ENCODE assay signal across 12 mouse cellular contexts in the genomic region with DNA sequence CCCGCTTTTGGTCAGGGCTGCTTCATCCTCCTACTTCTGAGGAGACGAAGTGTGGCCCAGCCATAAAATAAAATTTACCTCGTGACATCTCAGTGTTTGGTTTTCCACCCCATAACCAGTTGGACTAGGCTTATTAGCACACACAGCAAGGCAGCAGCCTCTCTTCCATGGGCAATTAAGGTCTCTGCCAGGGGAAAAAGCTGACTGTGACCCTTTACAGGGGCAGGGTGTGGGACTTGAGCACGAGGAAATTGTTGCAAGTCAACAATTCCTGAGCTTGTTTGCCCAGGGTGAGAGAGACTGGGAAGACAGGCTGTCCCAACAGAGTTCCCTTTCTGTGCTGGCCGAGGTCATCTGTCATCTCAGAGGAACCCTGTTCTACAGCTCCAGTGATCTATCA.
"Had no signal": no experiment of that assay in that cellular context is flagged by ENCODE, and none has a peak within 500 bp of the region (broad histone marks: within the 10 kb centered on the region; RNA-seq: fewer than 3 reads in every experiment).

No protein-coding gene starts in this region.

- H3K4me3 ChIP-seq: kidney, embryonic 15.5 days; left cerebral cortex, adult 2 months; limb, embryonic 15.5 days; midbrain, embryonic 12.5 days; neural tube, embryonic 13.5 days had no signal

- H3K36me3 ChIP-seq: kidney, embryonic 15.5 days; limb, embryonic 15.5 days; midbrain, embryonic 12.5 days; neural tube, embryonic 13.5 days had no signal

- H3K9me3 ChIP-seq: kidney, embryonic 15.5 days; limb, embryonic 15.5 days; midbrain, embryonic 12.5 days; neural tube, embryonic 13.5 days had no signal

- DNase-seq: kidney, adult 2 months; kidney, postnatal 14 days; right cerebral cortex, postnatal 14 days; thymus, adult 18-20 months; thymus, postnatal 14 days had no signal

- H3K4me2 ChIP-seq: kidney, embryonic 15.5 days; limb, embryonic 15.5 days; midbrain, embryonic 12.5 days; neural tube, embryonic 13.5 days had no signal

- H3K9ac ChIP-seq: kidney, embryonic 15.5 days; limb, embryonic 15.5 days; liver, embryonic 14.5 days; midbrain, embryonic 12.5 days; neural tube, embryonic 13.5 days had no signal

- H3K27ac ChIP-seq: kidney, embryonic 15.5 days; left cerebral cortex, adult 2 months; limb, embryonic 15.5 days; liver, embryonic 14.5 days; midbrain, embryonic 12.5 days; neural tube, embryonic 13.5 days had no signal

- ATAC-seq: midbrain, embryonic 16.5 days had no signal

- H3K4me1 ChIP-seq: limb, embryonic 15.5 days; midbrain, embryonic 12.5 days; neural tube, embryonic 13.5 days had no signal

- H3K27me3 ChIP-seq: kidney, embryonic 15.5 days; limb, embryonic 15.5 days; midbrain, embryonic 12.5 days; neural tube, embryonic 13.5 days had no signal
